Mouse (Mus musculus): ENCODE measurements around the gene Bap1. TPM values are rescaled to one million over a fixed set of nuclear protein-coding genes. Genes with fewer than 3 reads are reported as not detected.

Gene Bap1
- polyA plus RNA-seq, 1 experiment from 2014 or later = 38.1 TPM

- Histone ChIP-seq H3K9ac (replicated peaks; ENCODE audit: low read depth) (no peak overlapping the region; the same call in 1 of the 2 replicates), H3K27me3 (replicated peaks; ENCODE audit: insufficient read depth, low read length) (no peaks in the 10 kb centered on the region), H3K27ac (ENCODE audit: low read length) (no peak overlapping the region), H3K36me3 (ENCODE audit: insufficient read depth, low read length) (no peaks in the 10 kb centered on the region), H3K4me1 (ENCODE audit: insufficient read depth, low read depth, low read length) (no peaks in the 10 kb centered on the region), H3K4me2 (replicated peaks; ENCODE audit: low read depth, low read length) (peak overlapping the region; percentile 57), H3K4me3 (ENCODE audit: low read depth, low read length) (peak overlapping the region; percentile 27), H3K9me3 (ENCODE audit: low read length) (no peaks in the 10 kb centered on the region)
- 15% methylated on average over 25 of the region's 28 CpGs for WGBS
- DNase-seq (ENCODE audit: low spot score) = peak; percentile 63
- TF ChIP-seq EP300 (IDR thresholded peaks at IDR 0.05) (no peak), CTCF (IDR thresholded peaks at IDR 0.05) (no peak)
- peak; percentile 79 for ATAC-seq
These were observed 18.3 kb downstream of the Bap1 start for GRCm38 (mm10) chr14:31269456-31270100.

GRCm38 (mm10) chr14:31271121-31271520, 19.9 kb downstream of the Bap1 start:
- no peak for ATAC-seq

GRCm38 (mm10) chr14:31272164-31272563, 20.9 kb downstream of the Bap1 start:
- ATAC-seq (peak; percentile 59; the same call in 1 of the 2 replicates), DNase-seq (ENCODE audit: low spot score) (peak; percentile 77)
- H3K27me3 ChIP-seq (replicated peaks; ENCODE audit: insufficient read depth, low read length) = no peaks in the 10 kb centered on the region
- H3K36me3 ChIP-seq (ENCODE audit: insufficient read depth, low read length) = no peaks in the 10 kb centered on the region
- H3K4me3 ChIP-seq (ENCODE audit: low read depth, low read length) = no peak overlapping the region
- H3K4me2 ChIP-seq (replicated peaks; ENCODE audit: low read depth, low read length) = no peak overlapping the region
- no peak overlapping the region for H3K27ac ChIP-seq (ENCODE audit: low read length)
- WGBS = 15% methylated on average over 7 of the region's 7 CpGs
- H3K4me1 ChIP-seq (ENCODE audit: insufficient read depth, low read depth, low read length) = no peaks in the 10 kb centered on the region
- H3K9me3 ChIP-seq (ENCODE audit: low read length) = no peaks in the 10 kb centered on the region
- TF ChIP-seq CTCF (IDR thresholded peaks at IDR 0.05) (peak; percentile 96), EP300 (IDR thresholded peaks at IDR 0.05) (no peak)
- H3K9ac ChIP-seq (replicated peaks; ENCODE audit: low read depth) = no peak overlapping the region

More at GRCm38 (mm10) chr14:31271121-31271520, 19.9 kb downstream of the Bap1 start:
- Histone ChIP-seq H3K9me3 (ENCODE audit: low read length) (no peaks in the 10 kb centered on the region), H3K36me3 (ENCODE audit: insufficient read depth, low read length) (no peaks in the 10 kb centered on the region), H3K4me2 (replicated peaks; ENCODE audit: low read depth, low read length) (no peak overlapping the region), H3K27me3 (replicated peaks; ENCODE audit: insufficient read depth, low read length) (no peaks in the 10 kb centered on the region), H3K4me1 (ENCODE audit: insufficient read depth, low read depth, low read length) (no peaks in the 10 kb centered on the region), H3K4me3 (ENCODE audit: low read depth, low read length) (no peak overlapping the region), H3K27ac (ENCODE audit: low read length) (no peak overlapping the region), H3K9ac (replicated peaks; ENCODE audit: low read depth) (no peak overlapping the region)
- TF ChIP-seq CTCF (IDR thresholded peaks at IDR 0.05) = no peak
- TF ChIP-seq EP300 (IDR thresholded peaks at IDR 0.05) = no peak
- 87% methylated on average over 6 of the region's 6 CpGs for WGBS
- DNase-seq (ENCODE audit: low spot score) = no peak

- Histone ChIP-seq H3K9me3 (ENCODE audit: low read length) (no peaks in the 10 kb centered on the region), H3K27me3 (replicated peaks; ENCODE audit: insufficient read depth, low read length) (no peaks in the 10 kb centered on the region), H3K4me1 (ENCODE audit: insufficient read depth, low read depth, low read length) (no peaks in the 10 kb centered on the region), H3K4me3 (ENCODE audit: low read depth, low read length) (no peak overlapping the region), H3K36me3 (ENCODE audit: insufficient read depth, low read length) (no peaks in the 10 kb centered on the region), H3K27ac (ENCODE audit: low read length) (no peak overlapping the region), H3K9ac (replicated peaks; ENCODE audit: low read depth) (no peak overlapping the region), H3K4me2 (replicated peaks; ENCODE audit: low read depth, low read length) (no peak overlapping the region)
- 78% methylated on average over 8 of the region's 8 CpGs for WGBS
- ATAC-seq = no peak
- no peak for TF ChIP-seq CTCF (IDR thresholded peaks at IDR 0.05)
- TF ChIP-seq EP300 (IDR thresholded peaks at IDR 0.05) = no peak
- no peak for DNase-seq (ENCODE audit: low spot score)
These were observed 34.5 kb downstream of the Bap1 start for GRCm38 (mm10) chr14:31285728-31286127.

Other genes starting within 250 kb of the Bap1 start
- gene Spcs1, start 249.8 kb upstream of the Bap1 start, polyA plus RNA-seq (2015; fragmentation: Nextera tagmentation; extraction: Ambion mirVana) = 467 and 493 TPM in 2 replicates
- gene Pbrm1, start 232.3 kb upstream of the Bap1 start, polyA plus RNA-seq (2015; fragmentation: Nextera tagmentation; extraction: Ambion mirVana) = 59.8 and 73.1 TPM in 2 replicates
- 29.5 and 31.9 TPM in 2 replicates for gene Gnl3, start 232.3 kb upstream of the Bap1 start, polyA plus RNA-seq (2015; fragmentation: Nextera tagmentation; extraction: Ambion mirVana)
- gene Smim4, start 122.5 kb upstream of the Bap1 start, polyA plus RNA-seq (2015; fragmentation: Nextera tagmentation; extraction: Ambion mirVana) = 109 and 118 TPM in 2 replicates
- 148 and 162 TPM in 2 replicates for gene Nt5dc2, start 120.4 kb upstream of the Bap1 start, polyA plus RNA-seq (2015; fragmentation: Nextera tagmentation; extraction: Ambion mirVana)
- gene Stab1, start 82.8 kb upstream of the Bap1 start, polyA plus RNA-seq (2015; fragmentation: Nextera tagmentation; extraction: Ambion mirVana) = 32.4 and 34.2 TPM in 2 replicates
- 77.2 and 87.2 TPM in 2 replicates for gene Tnnc1, start 43.1 kb upstream of the Bap1 start, polyA plus RNA-seq (2015; fragmentation: Nextera tagmentation; extraction: Ambion mirVana)
- 196 and 224 TPM in 2 replicates for gene Nisch, start 34.5 kb upstream of the Bap1 start, polyA plus RNA-seq (2015; fragmentation: Nextera tagmentation; extraction: Ambion mirVana)
- 4.7 and 5.7 TPM in 2 replicates for gene Sema3g, start 33.6 kb upstream of the Bap1 start, polyA plus RNA-seq (2015; fragmentation: Nextera tagmentation; extraction: Ambion mirVana)
- gene Phf7, start 133 bp upstream of the Bap1 start, polyA plus RNA-seq (2015; fragmentation: Nextera tagmentation; extraction: Ambion mirVana) = 17.7 and 18.8 TPM in 2 replicates
- 0.53 and 0.67 TPM in 2 replicates for gene Dnah1, start 72.4 kb downstream of the Bap1 start, polyA plus RNA-seq (2015; fragmentation: Nextera tagmentation; extraction: Ambion mirVana)
- 23.1 and 25.1 TPM in 2 replicates for gene Capn7, start 85.2 kb downstream of the Bap1 start, polyA plus RNA-seq (2015; fragmentation: Nextera tagmentation; extraction: Ambion mirVana)
- 37.9 and 38.4 TPM in 2 replicates for gene Sh3bp5, start 184.6 kb downstream of the Bap1 start, polyA plus RNA-seq (2015; fragmentation: Nextera tagmentation; extraction: Ambion mirVana)
- gene Eaf1, start 242.9 kb downstream of the Bap1 start, polyA plus RNA-seq (2015; fragmentation: Nextera tagmentation; extraction: Ambion mirVana) = 10.0 and 11.3 TPM in 2 replicates
- gene Mettl6, start 243.6 kb downstream of the Bap1 start, polyA plus RNA-seq (2015; fragmentation: Nextera tagmentation; extraction: Ambion mirVana) = 40.9 and 49.1 TPM in 2 replicates